Mouse (Mus musculus) c-Kit-positive CD71-negative TER-119-negative erythroid progenitor cells, embryonic 14.5 days (primary cell): ENCODE measurements around the gene Vav1.
"Not testable (repeated sequence)": the region's sequence is repeated elsewhere in the genome, so short reads cannot be mapped to it uniquely, and the experiment has no call there.

Experiments used
- DNase-seq: peaks from one replicate; pipeline ENCODE4 v3.0.0-alpha.2; 2013; ENCODE audit warnings: low read depth

Vav1 gene

DNA sequence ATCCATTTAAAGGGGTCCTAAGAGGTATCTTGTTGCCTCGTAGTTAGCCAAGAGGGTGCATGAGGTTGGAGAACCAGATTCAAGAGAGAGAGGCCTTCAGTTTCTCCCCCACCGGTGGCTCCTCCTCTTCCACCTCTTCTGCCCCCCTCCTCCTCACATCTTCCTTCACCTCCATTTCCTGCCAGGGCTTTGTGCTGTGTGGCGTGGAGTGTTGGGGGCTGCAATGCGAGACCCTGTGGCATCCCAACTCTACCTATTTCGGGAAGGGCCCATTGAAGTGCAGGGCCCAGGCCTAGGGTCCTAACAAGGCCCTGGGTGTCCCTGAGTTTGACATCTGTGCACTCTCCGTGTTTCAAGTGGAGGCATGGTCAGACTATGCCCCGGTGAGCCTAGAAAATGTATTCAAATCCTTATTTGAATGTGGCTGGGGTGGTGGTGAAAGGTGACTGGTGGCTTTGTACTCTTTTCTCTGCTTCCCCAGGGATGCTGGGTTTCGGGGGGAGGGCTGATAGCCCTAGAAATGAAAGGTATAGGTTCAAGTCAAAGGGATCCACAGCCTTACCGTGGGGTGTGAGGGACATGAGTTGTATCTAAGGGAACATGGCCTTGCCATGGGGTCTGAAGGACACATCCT lies 808 bp downstream of the Vav1 start:
- DNase-seq, result no peak

DNA sequence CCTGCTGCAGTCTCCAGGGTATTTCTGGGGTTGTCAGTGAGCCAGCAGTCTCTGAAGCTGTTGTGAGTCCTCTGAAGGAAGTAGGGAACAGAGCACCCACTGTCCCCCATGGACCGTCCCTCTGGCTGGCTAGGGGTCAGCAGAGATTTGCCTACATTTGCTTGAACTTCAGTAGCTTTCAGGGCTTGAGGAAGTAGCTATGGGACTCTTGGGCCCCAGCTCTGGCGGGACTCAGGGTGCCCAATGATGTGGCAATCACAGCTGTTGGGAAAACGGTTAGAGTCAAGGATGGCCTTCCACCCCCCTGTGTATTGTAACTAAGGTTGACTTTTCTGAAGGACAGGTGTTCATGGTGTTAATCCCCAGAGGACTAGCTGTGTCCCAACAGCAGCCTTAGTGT lies 1.5 kb downstream of the Vav1 start:
- DNase-seq, result no peak

DNA sequence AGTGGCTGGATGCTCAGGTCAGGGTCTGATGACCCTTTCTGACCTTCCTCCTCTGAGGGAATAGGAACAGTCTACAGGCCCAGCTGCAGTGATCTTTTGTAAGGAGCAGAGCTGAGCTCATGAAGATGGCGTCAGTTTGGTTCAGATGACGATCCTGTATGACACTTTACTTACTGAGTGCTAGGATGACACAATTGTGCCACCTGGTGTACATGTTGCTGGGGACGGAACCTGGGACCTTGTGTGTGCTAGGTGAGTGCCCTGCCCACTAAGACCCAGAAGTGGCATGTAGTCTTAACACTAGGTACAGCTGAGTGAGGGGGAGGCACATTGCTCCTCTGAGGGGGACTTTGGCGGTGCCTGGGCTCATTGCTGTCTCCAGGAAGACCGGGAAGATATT lies 5.0 kb downstream of the Vav1 start:
- DNase-seq, result no peak

DNA sequence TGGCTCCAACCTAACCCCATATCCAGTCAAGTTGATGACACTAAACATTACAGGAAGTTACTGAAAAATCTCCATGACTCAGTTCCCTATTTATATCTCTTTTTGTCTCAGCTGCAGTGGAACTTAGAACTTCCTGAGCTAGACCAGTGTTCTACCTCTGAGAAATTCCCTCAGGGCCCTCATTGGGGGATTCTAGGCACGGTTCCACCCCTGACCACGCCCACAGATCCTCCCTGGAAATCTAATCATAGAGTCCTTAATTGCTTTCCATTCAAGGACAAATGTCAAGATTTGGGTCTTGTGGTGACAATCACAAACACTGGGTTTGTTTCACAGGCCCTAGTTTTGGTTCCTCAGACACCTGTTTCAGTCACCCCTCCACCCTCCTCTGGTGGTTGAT lies 6.2 kb downstream of the Vav1 start:
- no peak for DNase-seq

DNA sequence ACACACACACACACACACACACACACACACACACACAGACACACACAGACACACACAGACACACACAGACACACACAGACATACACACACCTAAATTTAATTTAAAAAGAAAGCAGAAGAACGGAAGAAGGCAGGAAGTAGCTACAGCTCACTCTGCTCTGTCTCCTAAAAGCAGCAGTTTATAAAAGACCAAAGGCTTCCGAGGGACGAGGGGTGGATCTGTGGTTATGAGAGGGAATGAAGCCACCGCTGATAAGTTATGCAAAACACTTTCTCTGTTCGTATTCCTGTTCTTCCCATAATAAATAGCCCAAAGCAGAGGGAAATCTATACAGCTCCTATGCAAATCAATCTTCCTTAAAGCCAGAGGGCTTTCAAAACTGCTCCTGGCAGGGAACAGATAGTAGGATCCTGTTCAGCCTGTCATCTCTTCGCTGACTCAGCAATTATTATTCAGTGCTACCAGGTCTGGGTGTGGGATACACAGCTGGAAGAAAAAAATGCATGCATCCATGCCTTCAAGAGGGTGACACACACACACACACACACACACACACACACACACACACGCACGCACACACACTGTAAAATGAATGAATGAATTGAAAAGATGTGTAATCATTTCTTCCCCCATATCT lies 7.9 kb downstream of the Vav1 start:
- DNase-seq, result no peak

DNA sequence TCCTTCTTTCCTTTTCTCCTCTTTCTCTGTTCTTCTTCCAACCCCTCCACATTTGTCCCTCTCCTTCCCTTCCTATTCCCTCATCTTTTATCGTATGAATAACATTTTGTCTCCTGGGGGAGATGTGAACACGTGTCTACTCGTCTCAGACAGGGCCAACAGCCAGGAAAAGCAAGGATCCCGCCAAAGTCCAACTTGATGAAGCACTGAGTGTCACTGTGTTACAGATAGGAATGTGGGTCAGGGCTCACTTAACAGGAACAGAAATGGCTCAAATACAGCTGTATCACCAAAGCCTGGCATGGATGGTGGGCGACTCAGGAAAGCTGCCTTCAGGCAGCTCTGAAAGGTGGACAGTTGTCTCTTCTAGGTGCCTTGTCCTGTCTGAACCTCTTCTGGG lies 10.4 kb downstream of the Vav1 start:
- DNase-seq, result no peak

DNA sequence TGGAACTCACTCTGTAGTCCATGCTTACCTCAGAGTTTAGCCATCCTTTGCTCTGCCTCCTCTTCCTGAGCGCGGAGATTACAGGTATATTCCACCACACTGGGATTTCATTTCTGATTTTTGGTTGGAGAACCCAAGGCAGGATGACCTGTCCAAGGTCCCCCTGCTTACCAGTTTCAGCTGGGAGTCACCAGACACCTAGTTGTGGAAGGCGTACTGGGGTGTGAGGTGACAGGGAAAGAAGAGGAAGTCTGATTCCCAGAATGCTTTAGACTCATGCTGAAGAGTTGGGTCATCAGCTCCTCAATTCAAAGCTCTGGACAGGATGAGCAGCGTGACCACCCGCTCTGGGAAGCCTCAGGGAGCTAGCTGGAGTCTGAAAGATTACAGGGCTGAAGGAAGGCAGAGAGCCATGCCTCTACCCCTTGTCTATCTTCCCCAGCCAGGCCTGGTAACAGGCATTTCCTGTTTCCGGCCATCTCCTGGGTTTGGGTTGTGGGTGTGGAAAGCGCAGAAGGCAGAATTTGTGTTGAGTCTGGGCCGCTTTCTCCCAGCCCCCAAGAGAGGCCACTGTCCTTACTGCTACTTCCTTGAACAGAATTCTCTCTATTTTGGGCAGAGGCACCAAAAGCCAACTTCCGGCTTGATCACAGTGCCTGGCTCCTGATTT lies 11.2 kb downstream of the Vav1 start:
- DNase-seq, result peak; percentile 66

DNA sequence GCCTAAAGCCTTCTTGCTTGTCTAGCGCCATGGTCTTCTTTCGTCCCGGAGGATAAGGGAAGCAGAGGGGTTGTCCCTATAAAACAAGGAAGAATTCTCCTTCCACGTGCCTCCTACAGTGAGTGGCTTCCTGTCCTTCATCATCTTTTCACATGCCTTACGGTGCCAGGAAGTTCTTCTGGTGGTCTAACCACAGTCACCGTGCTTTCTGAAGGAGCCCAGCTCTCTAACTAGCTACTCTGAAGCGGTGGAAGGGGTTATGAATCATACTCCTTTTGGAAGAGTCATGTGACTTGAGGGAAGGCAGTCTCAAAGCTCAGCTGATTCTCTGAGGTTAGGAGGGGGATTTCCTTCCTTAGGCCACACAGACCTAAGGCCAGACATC lies 11.8 kb downstream of the Vav1 start:
- DNase-seq, result peak; percentile 60

DNA sequence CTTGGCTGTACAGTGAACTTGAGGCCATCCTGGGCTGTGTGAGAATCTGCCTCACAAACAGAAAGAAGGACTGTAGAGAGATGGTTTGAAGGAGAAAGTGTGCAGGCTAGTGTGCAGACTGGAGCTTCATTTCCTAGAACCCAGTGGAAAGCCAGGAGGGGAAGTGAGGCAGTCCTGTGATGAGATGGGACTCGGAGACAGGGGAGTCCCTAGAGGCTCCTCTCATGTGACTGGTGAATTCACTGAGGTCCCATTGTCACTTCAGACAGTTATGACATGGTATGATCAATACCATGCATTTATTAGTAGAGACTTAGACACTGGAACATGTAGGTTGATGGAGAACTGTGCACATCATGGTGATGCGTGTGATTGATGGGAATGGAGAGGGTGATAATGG lies 13.4 kb downstream of the Vav1 start:
- DNase-seq, result no peak

DNA sequence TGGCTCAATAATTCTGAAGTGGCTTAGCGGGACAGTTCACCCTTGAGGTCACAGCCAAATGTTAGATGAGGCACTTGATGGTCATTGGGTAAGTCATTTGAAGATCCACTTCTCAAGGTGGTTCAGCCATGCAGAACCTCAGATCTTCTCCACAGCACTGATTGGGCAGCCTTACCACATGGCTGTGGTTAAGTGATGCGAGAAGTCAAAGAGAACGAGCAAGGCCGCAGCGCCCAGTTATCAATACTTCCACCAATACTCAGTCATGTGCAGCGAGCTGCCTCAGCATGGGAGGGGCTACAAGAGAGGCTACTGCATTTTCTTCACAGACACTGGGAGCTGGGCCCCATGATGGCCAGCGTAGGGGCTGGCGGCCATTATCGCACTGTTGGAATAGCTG lies 14.1 kb downstream of the Vav1 start:
- DNase-seq, result no peak

DNA sequence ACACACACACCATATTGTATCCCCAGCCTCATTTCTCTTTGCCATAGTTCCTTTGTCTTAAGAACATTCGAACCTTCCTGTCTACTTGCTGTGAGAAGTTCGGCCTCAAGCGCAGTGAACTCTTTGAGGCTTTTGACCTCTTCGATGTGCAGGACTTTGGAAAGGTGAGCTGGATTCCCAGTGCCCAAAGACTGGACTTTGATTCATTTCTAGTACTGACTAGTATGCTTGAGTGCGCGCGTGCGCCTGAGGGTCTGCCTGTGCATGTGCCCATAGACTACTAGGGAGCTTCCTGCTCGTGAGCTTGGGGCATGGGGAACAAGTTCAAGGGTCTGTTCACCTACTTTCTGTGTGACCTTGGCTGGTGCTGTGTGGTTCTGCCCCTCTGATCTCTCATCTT lies 17.0 kb downstream of the Vav1 start:
- no peak for DNase-seq

DNA sequence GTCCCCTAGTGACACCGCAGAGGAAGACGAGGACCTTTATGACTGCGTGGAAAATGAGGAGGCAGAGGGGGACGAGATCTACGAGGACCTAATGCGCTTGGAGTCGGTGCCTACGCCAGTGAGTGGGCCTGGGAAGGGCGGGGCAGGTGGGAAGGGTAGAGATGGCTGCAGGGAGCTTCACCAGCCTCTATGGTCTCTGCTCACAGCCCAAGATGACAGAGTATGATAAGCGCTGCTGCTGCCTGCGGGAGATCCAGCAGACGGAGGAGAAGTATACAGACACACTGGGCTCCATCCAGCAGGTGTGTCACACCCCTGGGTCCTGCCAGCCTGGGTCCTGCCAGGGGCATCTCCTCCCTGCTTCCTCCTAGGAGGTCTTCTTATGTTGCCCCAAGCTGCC lies 18.1 kb downstream of the Vav1 start:
- DNase-seq, result no peak

DNA sequence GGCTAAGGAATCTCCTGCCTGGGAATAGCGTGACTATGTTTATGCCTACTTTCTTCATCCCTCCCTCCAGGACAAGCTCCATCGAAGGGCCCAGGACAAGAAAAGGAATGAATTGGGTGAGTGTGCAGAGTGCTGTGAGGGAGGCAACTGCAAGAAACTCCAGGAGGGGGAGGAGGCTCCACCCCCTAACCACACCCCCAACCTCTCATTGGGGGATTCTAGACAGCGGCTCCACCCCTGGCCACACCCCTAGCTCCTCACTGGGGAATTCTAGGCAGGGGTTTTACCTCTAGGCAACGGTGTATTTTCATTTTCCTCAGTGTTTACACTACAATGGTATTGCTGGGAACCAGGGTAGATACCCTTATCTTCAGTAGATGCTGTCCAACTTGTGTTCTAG lies 26.7 kb downstream of the Vav1 start:
- DNase-seq, result no peak

DNA sequence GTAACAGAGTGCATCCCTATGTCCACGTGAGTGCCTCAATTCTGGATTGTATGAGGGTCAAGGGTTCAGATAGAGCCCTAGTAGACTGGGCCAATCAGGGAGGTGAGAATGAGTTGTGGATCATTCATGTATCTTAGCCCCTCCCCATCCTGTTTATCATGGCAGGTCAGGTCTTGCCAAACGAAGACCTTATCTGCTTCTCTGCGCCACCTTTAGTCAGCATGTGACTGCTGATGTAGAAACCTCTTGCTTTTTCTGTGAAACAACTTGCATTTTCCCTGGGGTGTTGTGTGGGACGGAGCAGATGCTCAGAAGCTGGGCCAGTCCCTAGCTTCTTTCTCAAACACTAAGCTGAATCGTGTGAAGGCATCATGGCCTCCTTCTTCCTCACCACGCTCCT lies 28.2 kb downstream of the Vav1 start:
- no peak for DNase-seq

DNA sequence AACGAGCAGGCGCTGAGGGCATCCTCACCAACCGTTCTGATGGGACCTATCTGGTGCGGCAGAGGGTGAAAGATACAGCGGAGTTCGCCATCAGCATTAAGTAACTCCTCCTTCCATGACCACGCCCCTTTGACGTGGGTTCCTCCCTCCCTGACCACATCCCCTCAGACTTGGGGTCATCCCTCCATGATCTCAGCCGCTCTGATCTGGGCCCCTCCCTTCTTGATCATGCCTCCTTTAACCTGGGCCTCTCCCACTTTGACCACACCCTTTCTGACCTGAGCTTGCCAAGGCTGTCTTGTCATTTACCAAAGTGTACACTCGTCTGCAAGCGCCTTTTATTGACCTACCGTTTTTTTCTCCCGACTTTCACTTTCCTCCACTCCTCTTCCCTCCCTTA lies 32.9 kb downstream of the Vav1 start:
- DNase-seq, result no peak

DNA sequence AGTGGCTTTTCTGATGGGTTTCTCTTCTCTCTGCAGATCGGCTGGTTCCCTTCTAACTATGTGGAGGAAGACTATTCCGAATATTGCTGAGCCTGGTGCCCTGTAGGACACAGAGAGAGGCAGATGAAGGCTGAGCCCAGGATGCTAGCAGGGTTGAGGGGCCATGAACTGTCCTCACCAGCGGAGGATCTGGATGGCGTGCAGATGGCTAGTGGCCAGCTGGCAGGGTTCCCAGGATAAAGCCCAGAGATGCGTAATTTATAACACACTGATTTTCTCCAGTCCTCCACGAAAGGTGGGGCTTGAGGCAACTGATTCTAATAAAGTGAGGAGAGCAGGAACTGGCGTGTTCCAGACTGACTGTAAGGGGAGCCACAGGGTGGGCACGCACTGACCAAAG lies 48.7 kb downstream of the Vav1 start:
- DNase-seq, result no peak

DNA sequence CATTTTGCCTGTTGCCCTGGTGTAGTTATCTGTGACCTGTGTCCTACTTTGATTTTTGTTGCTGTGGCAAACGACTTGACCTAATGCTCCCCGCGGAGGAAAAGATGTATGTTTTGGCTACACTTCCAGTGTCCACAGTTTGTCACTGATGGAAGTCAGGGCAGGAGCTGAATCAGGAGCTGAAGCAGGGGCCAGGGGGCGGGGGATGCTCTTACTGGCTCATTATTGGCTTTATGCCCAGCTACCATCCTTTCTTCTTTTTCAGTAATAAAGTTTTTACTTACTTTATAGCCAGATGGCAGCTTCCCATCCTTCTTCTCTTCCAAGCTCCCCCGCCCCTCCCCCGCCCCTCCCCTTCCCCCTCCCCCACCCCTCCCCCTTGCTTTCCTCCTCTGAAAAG lies 50.0 kb downstream of the Vav1 start:
- no peak for DNase-seq

DNA sequence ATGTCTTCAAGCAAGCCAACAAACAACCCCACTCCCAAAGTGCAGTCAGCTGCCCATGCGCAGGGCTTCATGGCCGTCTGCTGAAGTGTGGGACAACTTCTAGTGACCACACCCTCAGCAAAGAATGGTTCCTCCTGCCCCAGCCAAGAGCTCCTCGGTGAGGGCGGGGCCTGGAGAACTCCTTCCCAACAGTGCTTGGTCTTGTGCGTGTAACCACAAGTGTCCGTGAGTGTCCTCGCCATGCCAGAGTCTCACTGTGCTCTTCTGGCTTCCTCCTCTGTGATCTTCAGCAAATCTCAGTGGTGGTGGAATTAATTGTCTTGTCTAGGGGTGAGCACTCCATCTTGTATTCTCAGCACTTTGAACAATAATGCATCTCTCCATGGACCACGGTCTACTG lies 52.1 kb downstream of the Vav1 start:
- no peak for DNase-seq

DNA sequence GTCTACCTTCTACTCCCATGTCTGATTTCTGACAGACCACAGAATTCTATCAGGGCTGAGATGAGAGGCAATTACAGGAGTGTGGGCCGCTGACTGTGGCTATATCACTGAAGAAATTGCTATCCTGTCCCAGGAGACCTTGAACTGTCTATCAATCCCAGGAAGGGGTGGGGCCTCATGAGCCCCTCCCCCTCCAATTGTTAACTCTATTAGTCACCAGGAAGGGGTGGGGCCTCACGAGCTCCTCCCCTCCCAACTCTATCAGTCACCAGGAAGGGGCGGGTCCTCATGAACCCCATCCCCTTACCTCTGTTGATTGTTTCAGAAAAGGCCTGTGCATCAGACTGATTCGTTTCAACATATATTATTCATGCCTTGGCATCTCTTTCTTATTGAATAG lies 53.3 kb downstream of the Vav1 start:
- peak; percentile 41 for DNase-seq

DNA sequence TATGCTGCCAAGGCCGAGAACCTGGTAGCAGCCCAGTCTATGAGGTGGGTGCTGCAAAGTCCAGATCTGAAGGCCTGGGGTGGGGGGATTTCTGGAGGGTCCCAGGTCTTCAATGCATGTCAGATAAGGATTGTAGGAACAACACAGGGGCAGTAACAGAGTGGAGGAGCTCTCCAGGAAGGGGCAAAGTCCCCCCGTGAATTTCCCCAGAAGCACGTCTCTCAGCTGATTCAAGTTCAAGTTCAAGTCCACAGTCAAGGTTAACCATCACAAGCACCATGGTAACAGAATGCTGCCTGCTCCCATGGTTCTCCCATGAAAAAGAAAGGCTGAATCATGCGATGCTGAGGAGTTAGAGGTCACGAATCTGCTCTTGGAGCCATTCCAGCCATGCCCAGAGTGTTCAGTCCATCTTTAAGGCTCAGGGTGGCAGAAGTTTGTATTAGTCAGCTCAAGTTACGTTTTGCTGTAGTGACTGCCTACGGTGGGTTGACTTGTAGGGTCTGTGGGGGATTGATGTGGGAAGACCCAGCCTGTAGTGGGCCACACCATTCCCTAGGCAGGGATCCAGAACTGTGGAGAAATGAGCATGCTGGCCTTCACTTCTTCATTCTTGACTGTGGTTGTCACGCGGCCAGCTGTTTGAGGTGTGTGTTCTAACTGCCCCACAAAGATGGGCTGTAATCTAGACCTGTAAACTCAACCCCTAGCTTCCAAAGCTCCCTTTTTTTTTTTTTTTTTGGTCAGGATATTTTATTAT lies 55.3 kb downstream of the Vav1 start:
- no peak for DNase-seq

DNA sequence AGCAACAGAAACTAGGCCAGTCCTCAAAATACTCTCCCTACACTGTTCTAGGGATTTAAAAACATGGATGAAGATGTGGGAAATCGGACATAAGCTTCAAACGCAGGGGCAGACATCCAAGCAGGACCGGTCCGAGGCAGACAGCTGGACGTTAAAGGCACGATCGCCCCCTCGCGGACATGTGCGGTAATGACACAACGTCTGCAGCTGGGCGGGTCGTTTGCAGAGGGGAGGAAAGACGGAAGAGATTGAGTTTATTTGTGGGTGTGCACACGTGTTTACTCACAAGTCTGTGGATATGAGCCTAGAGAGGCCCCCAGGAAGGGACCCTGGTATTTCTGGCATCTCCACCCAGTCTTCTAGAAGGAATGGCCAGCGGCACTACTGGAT lies 55.9 kb downstream of the Vav1 start:
- peak; percentile 77 for DNase-seq

DNA sequence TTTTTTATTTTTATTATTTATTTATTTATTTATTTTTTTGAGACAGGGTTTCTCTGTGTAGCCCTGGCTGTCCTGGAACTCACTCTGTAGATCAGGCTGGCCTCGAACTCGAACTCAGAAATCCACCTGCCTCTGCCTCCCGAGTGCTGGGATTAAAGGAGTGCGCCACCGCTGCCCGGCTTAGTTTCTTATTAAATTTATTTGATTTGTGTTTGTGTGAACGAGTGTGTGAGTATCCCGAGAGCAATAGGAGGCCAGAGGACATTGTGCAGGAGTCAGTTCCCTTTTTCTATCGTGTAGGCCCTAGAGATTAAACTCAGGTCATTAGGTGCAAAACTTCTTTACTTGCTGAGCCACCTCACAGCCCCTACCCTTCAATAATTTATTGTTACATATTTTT lies 56.3 kb downstream of the Vav1 start:
- DNase-seq, result not testable (repeated sequence)

DNA sequence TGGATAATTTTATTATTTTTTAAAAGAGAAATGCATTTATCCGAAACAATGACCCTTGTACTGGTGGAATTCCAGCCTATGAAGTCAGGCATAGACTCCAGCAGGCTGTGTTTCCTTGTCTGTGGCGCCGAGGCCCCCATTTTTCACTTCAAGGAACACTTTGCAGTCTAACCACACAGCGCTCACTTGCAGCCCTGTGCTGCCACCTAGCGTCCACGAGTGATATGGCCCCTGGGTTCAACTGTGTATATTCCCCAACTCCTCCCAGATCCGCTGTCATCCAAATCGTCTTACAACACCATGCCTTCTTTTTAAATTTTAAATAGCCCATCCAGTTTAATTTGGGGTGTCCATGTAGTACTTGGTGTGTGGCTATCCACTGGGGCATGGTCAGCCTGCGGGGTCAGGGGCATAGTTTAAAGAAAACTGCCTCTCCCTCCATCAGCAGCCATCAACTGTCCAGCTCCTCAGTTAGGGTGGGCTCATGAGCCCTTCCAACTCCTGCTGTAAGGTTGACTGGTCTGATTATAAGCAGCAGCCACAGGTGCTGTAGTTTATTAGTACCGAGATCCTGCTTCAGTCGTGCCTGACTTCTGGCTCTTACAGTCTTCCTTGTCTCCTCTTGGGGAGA lies 56.9 kb downstream of the Vav1 start:
- DNase-seq, result peak; percentile 94
